Mouse (Mus musculus) bone marrow, adult 2 months (tissue): ENCODE measurements at regions not wholly inside any gene's neighbourhood (a gene's known extent, or its start where the extent isn't known, plus 50 kb on each side); places are given as distances from the start of the nearest gene placed in this dataset.
"Not testable (repeated sequence)": the region's sequence is repeated elsewhere in the genome, so short reads cannot be mapped to it uniquely, and the experiment has no call there.

Experiments
- H3K27ac ChIP-seq: fragments of 200-500 bp; 2 replicates; pipeline ENCODE4 v1.5.1; 2012; ENCODE audit warnings: low read depth, mild to moderate bottlenecking, control low read depth, inconsistent platforms, low read length; ENCODE audit not compliant: control insufficient read depth, poor library complexity, insufficient read depth
- H3K4me1 ChIP-seq: fragments of 200-500 bp; 2 replicates; pipeline ENCODE4 v1.6.1; 2011; ENCODE audit warnings: low read length; ENCODE audit not compliant: control insufficient read depth, insufficient read depth
- H3K4me3 ChIP-seq: fragments of 200-500 bp; replicated peaks from 2 replicates; pipeline ENCODE3; 2011; ENCODE audit warnings: mild to moderate bottlenecking, low read depth, low read length, control low read depth; ENCODE audit not compliant: control insufficient read depth
- CTCF ChIP-seq: fragments of 200-500 bp; IDR thresholded peaks from 2 replicates; pipeline ENCODE4 v1.5.1; 2011; ENCODE audit warnings: low read length, control low read depth; ENCODE audit not compliant: control insufficient read depth, insufficient read depth
- POLR2A ChIP-seq: fragments of 200-500 bp; IDR thresholded peaks from 2 replicates; pipeline ENCODE4 v1.6.1; 2011; ENCODE audit warnings: low read depth, mild to moderate bottlenecking, control low read depth, low read length, borderline replicate concordance; ENCODE audit not compliant: control insufficient read depth
- WGBS: fragments of 180-500 bp; shearing (Covaris S2); methylation state at CpG from one replicate; pipeline ENCODE4 v1.1.7; 2018; 5-methylcytosine and 5-hydroxymethylcytosine counted together

DNA sequence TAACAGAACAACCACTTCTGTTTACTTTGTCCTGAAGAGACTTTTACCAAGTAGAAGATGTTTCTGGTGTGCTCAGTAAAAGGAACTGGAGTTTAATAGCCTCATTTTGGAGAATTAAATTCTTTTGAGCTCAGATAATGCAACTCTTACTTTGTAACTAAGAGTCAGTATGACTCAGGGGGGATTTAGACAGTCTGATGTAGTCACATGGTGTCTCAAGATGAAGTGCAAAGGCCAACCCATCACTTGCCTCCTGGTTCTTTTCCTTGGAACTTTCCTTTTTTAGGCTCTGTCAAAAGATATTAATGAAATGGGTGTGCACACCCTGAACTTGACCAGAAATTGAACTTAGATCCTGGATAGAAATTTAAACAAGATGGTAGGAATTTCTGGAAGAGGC lies 267.4 kb downstream of the Plod2 start:
- Histone ChIP-seq H3K27ac (no peak overlapping the region), H3K4me3 (no peak overlapping the region), H3K4me1 (no peaks in the 10 kb centered on the region)
- no peak for TF ChIP-seq CTCF
- no peak for TF ChIP-seq POLR2A

DNA sequence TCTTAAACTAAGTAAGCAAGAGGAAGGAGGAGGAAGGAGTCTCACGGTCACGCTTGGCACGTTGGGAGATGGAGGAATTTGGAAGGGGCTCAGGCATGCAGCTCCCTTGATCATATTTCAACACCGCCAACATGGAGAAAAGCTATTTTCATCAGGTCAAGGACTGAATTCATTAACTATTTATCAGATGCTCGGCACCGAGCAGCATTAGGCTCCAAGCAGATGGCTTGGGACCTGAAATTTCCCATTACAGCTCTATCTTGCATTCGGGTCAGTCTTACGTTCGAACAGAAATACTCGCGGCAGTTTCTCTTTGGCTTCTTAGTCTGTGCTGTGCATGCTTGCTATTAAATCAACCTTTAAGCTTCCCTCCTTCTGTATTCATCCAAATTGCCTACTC lies 278.7 kb downstream of the Plod2 start:
- Histone ChIP-seq H3K27ac (no peak overlapping the region), H3K4me3 (no peak overlapping the region), H3K4me1 (no peaks in the 10 kb centered on the region)
- TF ChIP-seq CTCF (no peak), POLR2A (no peak)
- WGBS, result 82% methylated on average over 11 of the region's 11 CpGs

DNA sequence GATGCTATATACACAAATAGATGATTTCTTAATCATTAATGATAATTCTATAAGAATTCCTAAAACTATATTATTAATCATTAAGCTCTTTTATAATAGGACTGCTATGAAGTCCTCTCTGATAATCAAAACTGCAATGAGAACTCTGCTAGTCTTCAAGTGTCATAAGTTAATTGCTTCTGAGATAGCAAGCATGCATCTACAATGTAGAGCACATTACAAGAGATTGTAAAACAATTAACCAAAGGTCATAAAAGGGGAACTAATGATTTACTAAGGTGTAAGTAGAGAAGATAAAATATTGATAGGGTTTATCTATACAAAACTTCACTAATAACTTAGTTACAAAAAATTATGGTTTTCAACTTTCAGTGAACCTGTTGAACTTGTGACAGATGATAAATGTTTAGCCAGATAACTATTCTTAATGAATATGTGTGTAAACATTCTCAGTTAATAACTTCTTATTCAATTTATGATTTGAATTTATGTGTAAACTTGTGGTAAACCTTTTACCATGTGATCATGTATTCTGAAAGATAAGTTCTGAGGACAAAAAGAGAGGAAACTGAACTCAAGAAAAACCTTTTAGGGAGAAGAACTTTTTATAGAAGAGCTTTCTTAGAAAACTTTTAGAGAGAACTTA lies 284.8 kb downstream of the Plod2 start:
- H3K4me3 ChIP-seq, result no peak overlapping the region
- TF ChIP-seq CTCF, result no peak
- no peak for TF ChIP-seq POLR2A
- no peak overlapping the region for H3K27ac ChIP-seq
- no peaks in the 10 kb centered on the region for H3K4me1 ChIP-seq

DNA sequence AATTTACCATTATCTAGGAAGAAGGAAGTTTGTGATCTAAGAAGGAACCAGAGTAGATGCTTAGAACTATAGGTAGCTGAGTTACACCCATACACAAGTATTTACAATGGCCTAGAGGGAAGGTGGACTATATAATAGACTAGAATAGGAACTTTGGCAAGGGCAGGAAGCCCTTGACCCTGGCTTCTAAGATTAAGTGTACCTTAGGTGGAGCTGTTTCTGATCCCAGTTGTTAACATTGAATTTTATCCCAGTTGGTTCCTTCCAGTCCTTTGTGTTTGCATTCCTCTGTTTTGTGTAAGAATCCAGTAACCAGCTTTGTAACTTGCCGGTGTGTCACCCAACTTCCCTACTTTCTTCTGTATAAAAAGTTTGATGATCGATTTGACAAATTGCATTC lies 294.1 kb downstream of the Plod2 start:
- H3K27ac ChIP-seq, H3K4me1 ChIP-seq, H3K4me3 ChIP-seq: not testable (repeated sequence)
- 81% methylated on average over 2 of the region's 2 CpGs for WGBS

DNA sequence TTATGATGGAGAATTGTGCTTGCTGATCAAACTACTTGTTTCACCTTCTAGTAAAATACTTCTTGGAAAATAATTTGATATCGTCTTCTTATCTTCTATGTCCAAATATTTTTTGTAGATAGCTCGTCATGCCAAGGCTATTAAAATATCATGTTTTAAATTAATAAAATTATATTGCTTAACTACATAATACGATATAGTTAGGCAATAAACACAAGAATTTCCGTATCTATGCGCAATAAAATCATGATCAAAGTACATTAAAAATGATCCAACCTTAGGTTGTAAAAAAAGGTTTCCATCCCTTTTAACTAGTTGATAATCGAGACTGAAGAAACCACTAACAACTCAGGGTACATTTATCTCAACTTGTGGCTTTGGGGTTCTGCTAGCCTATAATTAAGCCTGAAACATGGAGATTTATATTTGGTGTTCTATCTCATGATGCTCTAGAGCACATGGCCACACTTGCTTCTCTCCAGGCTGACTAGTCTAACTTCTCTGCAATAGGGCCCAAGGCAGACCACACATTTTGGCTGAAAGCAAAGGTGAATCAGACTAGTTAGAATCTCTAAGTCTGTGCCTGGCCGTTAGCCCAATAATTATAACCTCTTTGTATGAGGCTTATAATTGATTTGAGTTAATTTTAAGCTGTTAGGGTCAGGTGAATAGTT lies 314.5 kb downstream of the Plod2 start:
- TF ChIP-seq POLR2A (no peak), CTCF (no peak)
- Histone ChIP-seq H3K4me1 (no peaks in the 10 kb centered on the region), H3K4me3 (no peak overlapping the region), H3K27ac (no peak overlapping the region)
- 75% methylated on average over 7 of the region's 7 CpGs for WGBS

DNA sequence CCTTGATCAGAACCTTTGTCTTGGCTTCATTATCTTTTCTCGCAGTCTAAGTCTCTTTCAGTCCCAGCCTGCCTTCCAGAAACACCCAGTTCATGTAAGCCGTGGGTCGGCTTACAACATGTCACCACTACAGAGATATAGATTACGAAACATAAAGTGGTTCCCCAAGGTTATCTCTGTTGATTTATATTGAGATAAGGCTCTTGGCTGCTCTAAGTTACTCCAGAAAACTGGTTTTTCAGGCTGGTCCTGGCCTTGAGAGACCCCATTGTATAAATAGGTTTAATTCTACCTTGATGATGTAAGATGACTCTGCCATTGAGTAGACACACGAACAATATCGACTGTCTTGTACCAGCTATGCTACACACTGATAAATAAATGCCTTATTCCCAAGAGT lies 323.8 kb downstream of the Plod2 start:
- TF ChIP-seq POLR2A (no peak), CTCF (no peak)
- WGBS, result 80% methylated on average over 6 of the region's 6 CpGs
- Histone ChIP-seq H3K4me1 (no peaks in the 10 kb centered on the region), H3K27ac (no peak overlapping the region), H3K4me3 (no peak overlapping the region)

DNA sequence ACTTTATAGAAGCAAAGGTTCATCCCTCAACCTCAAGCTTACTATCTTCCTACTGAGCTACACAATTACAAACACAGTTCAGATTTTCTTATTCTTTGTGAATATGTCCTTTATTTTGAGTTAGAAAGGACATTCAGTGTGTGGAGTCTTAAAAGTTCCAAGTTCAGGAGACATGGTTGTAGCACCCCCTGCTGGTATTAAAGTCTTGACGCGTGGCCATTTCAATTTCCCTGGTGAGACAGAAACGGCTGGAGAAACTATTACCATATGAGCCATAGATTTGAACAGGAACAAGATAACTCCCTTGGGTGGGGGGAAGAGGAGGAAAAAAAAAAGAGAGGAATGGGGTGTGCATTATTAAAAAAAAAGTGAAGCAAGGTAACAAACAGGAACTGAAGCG lies 336.6 kb downstream of the Plod2 start:
- TF ChIP-seq POLR2A (no peak), CTCF (no peak)
- no peak overlapping the region for H3K4me3 ChIP-seq
- no peak overlapping the region for H3K27ac ChIP-seq
- no peaks in the 10 kb centered on the region for H3K4me1 ChIP-seq
- 23% methylated on average over 4 of the region's 4 CpGs for WGBS

DNA sequence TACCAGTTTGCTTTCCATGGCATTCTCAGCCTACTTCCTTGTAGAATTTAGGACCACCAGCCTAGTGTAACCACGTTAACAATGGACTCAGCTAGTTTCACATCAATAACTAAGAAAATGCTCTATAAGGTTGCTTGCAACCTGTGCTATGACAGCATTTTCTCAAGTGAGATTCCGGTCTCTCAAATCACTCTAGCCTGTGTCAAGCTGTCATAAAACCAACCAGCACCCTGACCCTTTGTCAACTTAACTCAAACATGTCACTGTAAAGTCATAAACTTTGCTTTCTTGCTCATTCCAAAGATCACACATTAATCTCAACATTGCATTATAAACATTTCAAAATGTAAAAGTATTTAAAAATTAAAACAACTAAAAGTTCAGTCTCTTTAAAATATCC lies 337.8 kb downstream of the Plod2 start:
- H3K4me1 ChIP-seq, result no peaks in the 10 kb centered on the region
- no peak overlapping the region for H3K4me3 ChIP-seq
- 67% methylated on average over 2 of the region's 2 CpGs for WGBS
- no peak overlapping the region for H3K27ac ChIP-seq
- TF ChIP-seq POLR2A (no peak), CTCF (no peak)

DNA sequence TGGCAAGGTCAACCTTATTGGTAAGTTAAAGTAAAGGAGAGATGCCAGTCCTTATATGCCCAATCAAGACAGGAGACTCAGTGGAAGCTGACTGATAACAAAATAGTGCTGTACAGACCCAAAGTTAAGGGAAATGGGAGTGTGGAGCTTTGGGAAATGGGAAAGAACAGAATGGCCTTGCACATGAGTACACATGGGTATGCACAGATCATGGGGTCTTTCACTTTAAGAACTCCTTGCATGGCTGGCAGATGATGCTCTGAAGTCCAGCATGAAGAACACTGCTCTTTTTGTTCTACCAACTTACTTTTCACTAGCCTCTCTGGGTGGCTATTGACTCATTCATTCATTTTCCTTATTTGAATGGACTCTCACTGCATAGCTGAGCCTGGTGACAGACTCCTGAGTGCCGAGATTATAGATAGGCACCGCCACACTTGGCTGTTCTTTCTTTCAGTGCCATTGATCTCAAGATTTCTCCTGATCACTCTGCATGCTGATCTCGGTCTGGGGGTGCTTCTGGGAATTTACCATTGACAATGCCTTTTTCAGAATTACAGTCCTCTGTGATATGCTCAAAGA lies 340.3 kb downstream of the Plod2 start:
- Histone ChIP-seq H3K4me3 (no peak overlapping the region), H3K27ac (no peak overlapping the region), H3K4me1 (no peaks in the 10 kb centered on the region)
- 73% methylated on average over 3 of the region's 3 CpGs for WGBS
- no peak for TF ChIP-seq POLR2A
- TF ChIP-seq CTCF, result no peak
